Mouse (Mus musculus): ENCODE results near the gene 1700080E11Rik. TPM values are rescaled to one million over a fixed set of nuclear protein-coding genes. Genes with fewer than 3 reads are reported as not detected.

The 1700080E11Rik gene
- not detected in 2 replicates for polyA plus RNA-seq (2012)

DNA sequence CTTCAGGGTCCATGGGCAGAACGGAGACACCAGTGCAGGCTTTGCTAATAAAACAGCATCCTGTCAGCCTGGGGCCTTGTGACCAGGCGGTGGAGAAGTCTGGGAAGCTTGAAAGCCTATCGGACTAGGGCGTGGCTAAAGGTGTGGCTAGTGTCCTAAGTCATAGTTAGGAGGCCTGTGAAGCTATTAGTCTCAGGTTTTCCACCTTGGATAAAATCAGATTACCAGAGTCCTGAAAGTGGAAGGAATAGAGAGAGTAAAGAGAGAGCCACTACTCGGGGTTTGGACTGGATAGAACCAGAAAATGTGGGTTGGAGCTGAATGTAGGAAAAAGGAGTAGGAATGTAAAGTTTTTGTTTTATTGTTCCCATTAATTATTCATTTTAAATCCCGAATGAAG lies at the start of gene 1700080E11Rik:
1700080E11Rik (minus strand) TSS at position 101 of the 400 bp plus-strand sequence.
- TF ChIP-seq GATA1 (IDR thresholded peaks at IDR 0.05; ENCODE audit: low read length): no peak

GRCm38 (mm10) chr9:105186725-105187124 lies 41.8 kb upstream of the 1700080E11Rik start:
- TF ChIP-seq GATA1 (IDR thresholded peaks at IDR 0.05; ENCODE audit: low read length): no peak

GRCm38 (mm10) chr9:105182392-105182791 lies 37.5 kb upstream of the 1700080E11Rik start:
- no peak for TF ChIP-seq GATA1 (IDR thresholded peaks at IDR 0.05; ENCODE audit: low read length)

- no peak for TF ChIP-seq GATA1 (IDR thresholded peaks at IDR 0.05; ENCODE audit: low read length)
Observed at GRCm38 (mm10) chr9:105139204-105139603, 5.7 kb downstream of the 1700080E11Rik start.

DNA sequence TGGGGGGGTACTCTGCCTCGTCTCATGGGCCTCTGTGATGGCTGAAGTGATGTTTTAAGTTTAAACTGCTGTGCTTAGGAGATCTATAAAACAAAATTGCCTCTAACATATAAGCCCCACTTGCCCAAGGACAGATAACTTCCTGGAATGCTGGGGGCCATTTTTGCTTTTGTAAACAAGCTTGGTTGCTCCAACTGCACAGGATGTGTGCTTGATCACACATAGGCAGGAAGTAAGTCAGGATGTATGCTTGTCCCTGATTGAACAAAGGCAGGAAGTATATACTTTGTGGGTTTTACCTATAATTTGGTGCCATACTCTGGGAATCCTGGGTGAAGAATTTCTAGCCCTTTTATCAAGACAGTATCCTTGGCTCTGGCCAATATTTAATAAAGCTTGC lies 8.5 kb downstream of the 1700080E11Rik start:
- TF ChIP-seq GATA1 (IDR thresholded peaks at IDR 0.05; ENCODE audit: low read length): no peak

DNA sequence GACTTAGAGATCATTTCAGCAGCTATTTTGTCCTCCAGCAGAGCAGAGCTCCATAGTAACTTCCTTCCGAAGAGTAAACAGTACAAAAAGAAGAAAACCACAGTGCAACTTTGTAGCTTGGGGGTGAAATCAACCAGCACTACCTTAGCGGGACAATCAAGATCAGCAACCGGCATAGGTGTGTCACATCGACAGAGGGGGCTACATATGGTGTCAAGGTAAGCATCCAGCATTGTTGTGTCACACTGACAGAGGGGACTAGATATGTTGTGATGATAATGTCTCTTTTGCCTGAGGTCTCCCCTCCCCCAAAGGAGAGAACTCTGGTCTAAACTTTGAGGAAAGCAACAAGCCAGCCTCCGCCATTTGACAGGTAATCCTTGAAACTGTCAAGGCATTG lies 10.4 kb downstream of the 1700080E11Rik start:
- no peak for TF ChIP-seq GATA1 (IDR thresholded peaks at IDR 0.05; ENCODE audit: low read length)

DNA sequence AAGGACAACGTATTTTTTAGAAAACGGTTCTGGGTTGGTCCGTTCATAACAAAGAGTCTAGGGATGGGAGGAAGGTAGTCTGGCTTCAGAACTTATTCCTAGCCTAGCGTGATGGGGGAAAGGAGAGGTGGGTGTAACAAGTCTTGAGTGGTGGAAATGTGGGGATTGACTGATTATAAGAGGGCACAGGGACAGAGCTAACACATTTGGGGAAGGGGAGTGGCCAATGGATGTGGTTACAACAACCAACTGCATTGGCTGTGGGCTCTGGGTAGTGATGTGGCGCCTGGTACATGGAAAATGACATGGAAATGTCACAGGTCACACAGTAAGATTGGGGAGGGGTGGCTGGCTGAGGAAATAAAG lies 12.9 kb downstream of the 1700080E11Rik start:
- TF ChIP-seq GATA1 (IDR thresholded peaks at IDR 0.05; ENCODE audit: low read length): no peak

DNA sequence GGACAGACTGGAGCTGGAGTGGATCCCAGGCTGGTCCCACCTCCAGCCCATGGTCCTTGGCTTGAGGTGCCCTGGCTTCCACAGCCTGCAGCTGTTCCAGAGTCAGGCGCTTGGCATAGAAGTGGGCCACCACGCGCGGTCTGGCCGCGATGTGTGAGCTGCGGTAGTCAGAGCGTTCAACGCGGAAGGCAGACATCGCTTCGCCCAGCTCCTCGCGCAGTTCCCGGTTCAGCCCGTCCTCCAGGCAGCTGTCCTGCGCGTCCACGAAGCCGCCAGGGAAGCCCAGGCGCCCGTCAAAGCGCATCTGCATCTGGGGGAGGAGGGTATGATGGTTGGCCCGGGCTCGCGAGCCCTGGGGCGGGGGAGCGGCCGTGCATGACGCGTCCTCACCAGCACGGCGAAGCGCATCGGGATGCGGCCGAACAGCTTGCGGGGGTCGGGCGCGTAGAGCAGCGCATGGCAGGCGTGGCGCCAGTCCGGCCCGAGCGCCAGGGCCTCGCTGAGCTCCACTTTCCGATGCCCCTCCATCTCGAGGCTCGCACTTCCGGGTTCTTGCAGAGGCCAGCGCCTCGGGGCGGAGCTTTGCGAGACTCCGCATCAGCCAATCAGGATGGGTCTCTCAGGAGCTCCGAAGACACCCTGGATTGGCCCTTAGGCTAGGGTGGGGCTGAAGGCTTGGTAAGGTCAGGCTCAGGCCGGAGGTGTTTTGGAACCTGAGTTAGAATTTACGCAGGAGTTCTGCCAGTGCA lies 13.5 kb downstream of the 1700080E11Rik start, which contains the start of gene Nudt16:
Nudt16 (minus strand) TSS at position 572 of the 749 bp plus-strand sequence.
- TF ChIP-seq GATA1 (IDR thresholded peaks at IDR 0.05; ENCODE audit: low read length): no peak

GRCm38 (mm10) chr9:105130331-105130730 lies 14.6 kb downstream of the 1700080E11Rik start:
- TF ChIP-seq GATA1 (IDR thresholded peaks at IDR 0.05; ENCODE audit: low read length): no peak

GRCm38 (mm10) chr9:105103893-105104292 lies 41.0 kb downstream of the 1700080E11Rik start:
- no peak for TF ChIP-seq GATA1 (IDR thresholded peaks at IDR 0.05; ENCODE audit: low read length)

- TF ChIP-seq GATA1 (IDR thresholded peaks at IDR 0.05; ENCODE audit: low read length): no peak
Observed at GRCm38 (mm10) chr9:105101911-105102310, 43.0 kb downstream of the 1700080E11Rik start.

DNA sequence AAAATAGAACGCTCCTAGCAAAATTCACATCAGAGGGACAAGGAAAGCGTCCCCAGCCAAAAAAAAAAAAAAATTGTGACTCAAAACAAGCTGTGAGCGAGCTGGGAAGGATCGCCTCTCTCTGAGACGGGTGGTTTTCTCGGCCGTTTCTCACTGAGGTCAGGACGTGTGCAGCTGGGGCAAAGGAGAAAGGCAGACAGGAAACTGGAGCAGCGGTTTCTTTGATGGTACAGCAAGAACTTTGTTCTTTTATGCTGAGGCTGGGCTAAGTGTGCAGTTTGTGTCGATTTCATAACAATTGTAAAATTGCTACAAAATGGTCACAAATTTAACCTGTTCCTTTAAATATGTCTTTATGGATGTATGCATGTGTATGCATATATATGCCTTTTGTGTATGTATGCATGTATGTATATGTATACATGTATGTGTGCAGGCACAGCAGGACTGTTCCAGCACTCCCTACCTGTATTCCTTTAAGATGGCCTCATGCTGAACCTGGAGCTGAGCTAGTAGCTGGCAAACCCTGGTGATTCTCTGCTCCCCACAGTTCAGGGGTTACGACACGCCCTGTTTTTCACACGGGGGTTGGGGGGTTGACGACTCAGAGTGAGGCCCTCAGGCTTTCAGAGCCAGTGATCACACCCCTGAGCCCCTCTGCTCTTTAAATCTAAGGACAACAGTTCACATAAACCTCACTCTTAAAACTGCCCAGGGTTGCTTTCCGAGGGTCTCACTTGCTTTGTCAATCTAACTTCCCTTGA lies 43.9 kb downstream of the 1700080E11Rik start:
- TF ChIP-seq GATA1 (IDR thresholded peaks at IDR 0.05; ENCODE audit: low read length): no peak

Other genes with a start within 250 kb of the 1700080E11Rik start
- gene Mrpl3, start 91.9 kb downstream of the 1700080E11Rik start, polyA plus RNA-seq (2012): 42.1 and 66.1 TPM in 2 replicates
- 10.2 and 13.3 TPM in 2 replicates for gene Nudt16, start 13.3 kb downstream of the 1700080E11Rik start, polyA plus RNA-seq (2012)

Data from G1E-ER4 (cell line).